Mouse (Mus musculus): Measurements from ENCODE around the gene 1600014C10Rik.
A peak's percentile ranks its signal among the peaks of the same experiment; 100 is the strongest.

The 1600014C10Rik gene

DNA sequence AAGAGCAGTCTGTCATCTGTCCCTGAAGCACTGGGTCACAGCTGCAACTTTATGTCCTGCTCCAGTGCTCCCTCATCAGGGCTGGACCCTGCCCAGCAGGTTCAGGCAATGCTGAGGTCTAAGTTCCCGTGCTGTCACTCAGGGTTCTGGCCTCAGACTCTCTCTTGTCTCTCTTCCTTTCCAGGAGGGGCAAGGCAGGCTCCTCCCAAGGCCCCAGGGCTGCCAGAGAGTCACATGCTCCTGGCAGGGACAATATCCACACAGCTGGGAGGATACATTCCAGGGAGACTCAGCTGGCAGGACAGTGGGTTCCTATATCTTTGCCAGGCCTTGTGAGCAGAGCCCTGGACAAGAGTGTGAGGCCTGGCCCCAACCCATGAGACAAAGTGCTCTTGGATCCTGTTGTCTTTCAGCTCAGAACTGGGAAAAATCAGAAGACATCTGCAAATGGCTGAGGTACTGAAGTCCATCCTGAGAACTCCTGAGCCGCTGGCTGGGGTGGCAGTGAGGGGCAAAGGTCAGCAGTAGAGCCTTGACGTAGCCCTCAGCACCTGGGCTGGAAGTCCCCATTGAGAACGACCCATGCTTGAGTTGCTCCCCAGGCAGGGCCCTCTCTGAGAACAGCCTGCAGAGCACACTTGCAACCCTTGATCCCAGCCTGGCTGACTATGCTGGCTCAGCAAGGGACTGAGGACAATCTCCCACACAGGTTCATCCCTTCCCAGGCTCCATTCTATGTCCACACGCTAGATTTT lies 34.6 kb downstream of the 1600014C10Rik start:
- DNase-seq = no peak

DNA sequence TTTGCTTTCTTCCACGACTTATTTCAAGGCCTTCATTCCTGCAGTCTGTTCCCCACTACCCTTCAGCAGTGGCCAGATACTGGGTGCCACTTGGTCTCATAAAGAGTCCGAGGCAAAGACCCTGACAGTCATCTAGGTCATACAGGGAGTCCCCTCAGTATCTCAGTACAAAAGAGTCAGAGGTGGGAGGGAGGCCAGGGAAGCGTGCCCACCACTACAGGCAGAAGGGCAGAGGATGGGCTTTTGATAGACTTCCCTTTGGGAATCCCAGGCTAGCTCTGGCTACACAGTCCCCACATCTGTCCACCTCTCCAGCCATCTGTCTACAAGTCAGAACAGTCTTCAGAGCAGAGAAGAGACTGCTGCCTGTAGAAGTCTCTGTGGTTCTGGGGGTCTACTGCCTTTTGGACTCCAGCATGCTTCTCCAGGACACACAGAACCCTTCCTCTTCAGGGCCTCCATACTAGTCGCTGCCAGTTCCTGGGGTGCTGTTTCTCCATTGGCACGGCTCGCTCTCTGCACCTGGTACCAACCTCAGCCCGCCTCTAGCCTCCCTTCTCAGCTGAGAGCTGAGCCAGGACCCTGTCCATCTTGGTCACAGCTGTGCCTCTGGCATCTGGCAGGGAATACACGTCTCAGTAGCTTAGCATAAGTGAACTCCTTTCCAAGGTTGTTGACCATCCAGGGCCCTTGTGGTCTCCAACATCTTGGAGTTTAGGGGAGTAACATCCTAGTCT lies 35.8 kb downstream of the 1600014C10Rik start:
- no peak for DNase-seq

DNA sequence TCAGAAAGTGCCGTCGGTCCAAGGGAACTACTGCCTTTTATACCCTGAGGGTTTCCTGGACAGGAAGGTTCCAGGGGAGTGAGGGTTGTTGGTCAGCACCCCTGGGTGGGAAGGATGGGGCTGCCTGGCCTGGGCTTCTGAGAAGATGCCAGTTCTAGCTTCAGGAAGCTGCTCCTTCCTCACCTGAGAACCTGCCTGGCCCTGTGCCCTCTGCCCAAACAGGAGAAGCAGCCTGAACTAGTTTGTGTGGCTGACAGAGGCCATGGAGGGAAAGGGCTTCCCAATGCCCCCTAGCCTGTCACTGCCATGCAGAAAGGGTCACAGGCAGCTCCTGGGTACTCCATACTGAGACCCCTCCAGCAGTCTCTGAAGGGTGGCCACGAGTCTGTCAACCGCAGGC lies 36.5 kb downstream of the 1600014C10Rik start:
- DNase-seq = peak in 1 of 2 experiments; percentile 28

DNA sequence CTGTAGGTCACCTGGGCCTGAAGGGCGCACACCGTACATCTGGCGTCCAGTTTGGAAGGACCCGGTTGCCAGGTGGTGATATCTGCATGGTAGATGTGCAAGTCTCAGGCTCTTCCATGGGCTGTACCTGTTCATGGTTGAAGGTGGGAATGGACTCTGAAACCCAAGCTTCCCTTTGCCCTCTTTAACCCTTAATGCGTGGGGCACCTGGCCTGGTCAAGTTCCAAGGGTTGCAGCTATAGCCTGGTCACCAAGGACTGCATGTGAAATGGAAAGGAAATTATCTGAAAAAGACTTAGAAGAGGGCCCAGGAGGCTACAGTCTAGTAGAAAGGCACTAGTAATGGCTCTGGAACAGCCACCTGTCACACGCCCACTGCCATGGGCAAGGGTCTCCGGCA lies 37.8 kb downstream of the 1600014C10Rik start:
- DNase-seq = no peak

DNA sequence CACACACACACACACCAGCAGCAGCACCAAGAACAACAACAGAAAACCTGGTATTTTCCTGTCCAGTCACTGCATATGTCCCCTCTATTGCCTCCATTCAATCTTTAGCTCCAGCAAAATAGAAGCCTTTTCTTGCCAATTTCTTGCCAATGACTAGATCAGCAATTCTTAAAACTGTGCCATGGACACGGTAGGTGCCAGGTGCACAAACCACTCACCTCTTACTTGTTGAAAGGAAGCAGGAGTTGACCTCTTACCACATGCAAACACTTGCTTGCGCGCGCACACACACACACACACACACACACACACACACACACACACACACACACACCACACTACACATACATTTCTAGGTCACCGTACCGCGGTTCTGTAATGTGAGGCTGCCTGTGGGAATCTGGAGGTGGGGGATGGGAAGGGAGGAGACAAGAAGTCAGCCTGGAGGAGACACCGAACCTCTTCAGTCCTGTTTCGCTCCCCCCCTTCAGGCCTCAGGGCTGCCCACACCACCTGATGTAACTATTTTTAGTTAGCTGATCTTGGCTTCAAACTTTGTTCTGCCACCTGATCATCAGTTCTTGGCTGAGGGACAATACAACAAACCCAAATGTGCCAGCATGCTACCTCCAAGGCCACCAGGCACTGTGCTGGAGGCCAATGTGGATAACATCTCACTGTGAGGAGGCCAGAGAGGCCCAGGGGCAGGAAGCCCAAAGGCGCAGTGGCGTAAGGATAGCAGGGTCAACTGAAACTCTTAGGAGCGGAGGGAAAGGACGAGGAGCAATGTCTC lies 41.8 kb downstream of the 1600014C10Rik start:
- DNase-seq = peak; percentile 77 to 80

DNA sequence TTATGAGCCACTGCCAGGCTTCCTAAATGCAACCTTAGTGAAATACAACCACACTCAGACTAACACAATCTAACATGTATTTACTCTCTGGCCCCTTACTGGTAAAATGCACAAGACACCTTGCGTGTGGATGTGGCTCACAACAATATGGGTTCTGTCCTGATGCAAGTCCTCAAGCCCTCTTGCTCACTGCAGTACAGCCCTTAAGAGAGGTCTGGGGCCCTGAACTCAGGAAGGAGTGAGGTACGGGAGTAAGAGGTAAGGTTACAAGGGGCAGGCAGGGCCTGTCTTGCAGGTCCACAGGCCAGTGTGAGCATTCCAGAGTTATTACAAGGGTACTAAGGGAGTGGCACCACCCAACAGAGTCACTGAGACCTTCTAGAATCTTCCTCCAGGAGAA lies 43.2 kb downstream of the 1600014C10Rik start:
- peak in 1 of 2 experiments; percentile 17 for DNase-seq

DNA sequence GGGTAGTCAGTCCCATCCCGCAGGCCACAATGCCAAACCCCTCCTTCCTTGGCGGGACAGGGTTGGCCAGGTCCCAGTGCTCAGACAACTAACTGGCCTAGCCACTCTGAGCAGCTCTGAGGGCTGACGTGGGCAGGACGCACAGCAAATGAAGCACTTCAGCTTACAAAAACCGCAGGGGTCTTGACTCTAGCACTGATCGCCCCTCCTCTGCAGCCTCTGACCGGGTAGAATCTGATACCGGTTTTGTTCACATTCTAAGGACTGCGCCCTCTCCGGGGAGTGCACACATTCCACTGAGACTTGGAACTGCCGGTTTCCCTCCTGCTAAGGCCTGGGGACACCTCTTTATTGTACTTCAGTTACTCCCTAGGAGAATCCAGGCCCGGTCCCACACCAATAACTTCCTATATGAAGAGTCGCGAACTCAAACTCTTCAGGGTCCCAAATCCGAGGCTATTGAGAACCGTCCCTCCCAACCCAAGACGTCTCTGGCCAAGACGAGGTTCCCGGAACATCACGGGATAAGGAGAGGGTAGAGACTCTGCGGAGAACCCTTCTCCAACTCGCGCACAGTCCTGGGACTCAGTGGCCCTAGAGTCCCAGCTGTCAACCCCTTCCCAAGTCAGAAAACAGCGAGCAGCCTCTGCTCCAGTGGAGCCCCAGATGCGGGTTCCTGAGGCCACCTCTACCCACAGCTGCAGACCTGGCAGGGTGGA lies 44.3 kb downstream of the 1600014C10Rik start:
- peak; percentile 88 to 91 for DNase-seq

DNA sequence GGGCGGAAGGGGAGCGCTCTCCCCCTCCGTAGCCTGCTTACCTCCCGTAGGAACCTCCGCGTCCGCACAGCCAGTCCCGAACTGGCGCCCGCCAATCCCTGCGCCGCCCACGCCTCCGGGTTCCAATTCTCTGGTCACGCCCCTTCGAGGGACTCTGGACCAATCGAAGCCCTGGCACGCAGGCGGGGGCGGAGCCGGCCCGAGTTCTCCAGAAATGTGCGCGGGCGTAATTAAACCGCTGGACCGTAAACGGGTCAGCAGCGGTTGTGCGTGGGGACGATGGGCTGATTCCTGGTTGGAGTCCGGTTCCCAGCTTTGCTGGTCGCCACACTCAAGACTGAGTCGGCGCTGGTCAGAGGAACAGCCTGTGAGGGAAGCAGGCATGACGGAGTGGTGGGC lies 44.9 kb downstream of the 1600014C10Rik start, which contains the start of gene Plekhf1:
TSS of gene Plekhf1 (minus strand) at position 117 of the 399 bp plus-strand sequence.
- peak; percentile 93 to 95 for DNase-seq

DNA sequence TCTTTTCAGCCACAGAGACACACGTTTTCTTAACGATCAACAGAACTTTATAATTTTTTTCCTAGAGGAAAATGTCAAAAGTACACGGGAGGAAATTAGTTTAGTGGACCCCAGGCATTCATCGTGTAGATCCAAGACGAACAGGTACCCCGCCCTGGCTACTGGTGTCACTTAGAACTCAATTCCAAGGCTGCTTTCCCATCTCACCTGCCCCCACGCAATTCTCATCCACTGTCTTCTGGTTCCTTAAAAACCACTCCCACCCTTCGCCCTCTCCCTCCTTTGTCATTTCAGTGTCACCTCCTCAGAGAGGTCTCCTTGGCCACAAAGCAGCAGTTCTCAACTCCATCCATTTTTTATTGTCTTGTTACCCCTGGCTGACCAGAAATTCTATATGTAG lies 45.3 kb downstream of the 1600014C10Rik start:
- peak in 1 of 2 experiments; percentile 17 for DNase-seq

DNA sequence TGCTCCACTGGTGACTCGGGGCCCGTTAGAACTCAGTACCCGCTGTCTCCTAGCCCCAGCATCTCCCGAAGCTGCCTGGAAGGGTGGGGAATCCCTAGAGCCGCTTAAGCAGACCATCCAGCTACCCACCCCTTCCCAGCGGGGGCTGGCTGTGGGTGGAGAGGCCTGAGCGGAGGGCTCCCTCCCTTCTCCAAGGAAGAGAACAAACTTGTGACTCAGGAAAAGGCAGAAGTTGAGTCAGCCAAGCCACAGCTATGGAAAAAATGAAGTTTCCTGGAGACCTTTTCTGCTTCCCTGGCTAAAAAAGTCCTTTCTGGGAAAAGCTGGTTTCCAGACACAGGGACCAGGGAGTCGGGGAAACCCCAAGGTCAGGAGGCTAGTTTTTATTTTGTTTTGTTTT lies 47.3 kb downstream of the 1600014C10Rik start:
- DNase-seq = no peak

DNA sequence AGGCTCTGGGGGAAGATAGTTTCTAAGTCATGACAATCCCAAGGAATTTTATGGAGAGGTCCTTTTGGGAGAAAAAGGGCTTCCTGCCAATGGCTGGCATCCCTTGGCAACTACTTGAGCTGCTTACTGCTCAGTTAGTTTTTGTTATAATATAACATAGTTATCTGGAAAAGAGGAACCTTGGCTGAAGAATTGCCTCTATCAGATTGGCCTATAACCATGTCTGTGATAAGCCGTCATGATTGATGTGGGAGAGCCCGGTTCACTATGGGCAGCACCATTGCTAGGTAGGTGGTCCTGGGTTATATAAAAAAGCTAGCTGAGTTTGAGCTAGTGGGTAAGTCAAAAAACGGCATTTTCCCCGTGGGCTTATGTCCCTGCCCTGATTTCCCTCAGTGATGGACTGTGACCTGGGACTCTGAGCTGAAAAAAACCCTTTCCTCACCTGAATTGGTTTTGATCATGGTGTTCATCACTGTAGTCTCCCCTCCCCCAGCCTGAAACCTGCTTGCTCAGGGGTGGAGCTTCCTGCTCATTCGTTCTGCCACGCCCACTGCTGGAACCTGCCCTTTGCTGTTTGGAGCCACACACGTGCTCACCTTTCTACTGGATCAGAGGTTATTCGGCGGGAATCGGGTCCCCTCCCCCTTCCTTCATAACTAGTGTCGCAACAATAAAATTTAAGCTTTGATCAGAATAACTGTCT lies 53.5 kb downstream of the 1600014C10Rik start:
- no peak for DNase-seq

DNA sequence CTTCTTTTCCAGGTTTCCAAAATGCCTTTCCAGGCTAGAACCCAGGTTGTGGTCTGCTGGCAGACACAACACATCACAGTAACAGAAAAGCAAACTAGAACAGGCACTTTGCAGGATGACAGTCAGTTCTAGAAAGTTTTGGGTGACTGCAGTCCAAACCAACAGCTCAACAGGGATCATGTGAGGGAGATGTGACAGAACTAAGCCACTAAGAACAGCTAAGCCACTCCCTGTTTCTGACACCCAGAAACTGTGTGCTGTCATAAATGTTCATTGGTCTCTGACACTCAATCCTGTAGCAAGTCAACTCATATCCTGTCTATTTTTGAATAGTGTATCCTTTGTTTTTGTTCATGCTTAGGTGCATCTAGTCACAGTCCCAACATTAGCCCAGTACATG lies 54.1 kb downstream of the 1600014C10Rik start:
- DNase-seq = no peak

DNA sequence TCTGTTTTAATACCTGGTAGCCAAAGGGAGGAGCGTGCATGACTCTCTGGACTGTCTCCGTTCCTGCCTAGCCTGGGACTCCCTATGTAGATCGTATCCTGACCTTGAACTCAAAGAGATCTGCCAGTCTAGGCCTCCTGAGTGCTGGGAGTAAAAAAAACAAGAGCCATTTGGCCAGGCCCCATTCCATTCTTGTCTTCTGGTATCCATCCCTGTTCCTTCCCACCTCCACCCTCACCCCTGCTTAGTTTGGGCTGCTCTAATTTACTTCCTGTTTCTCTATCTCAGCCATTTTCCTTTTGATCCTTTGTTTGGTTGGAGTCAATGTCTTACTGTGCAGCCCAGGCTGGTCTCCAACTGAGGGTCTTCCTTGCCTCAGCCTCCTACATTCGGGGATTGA lies 59.4 kb downstream of the 1600014C10Rik start:
- no peak for DNase-seq
